Mouse (Mus musculus) embryo, embryonic 10.5 days (tissue): Measurements from ENCODE around the gene Snx27.

ENCODE experiments used
- DNase-seq: peaks from one replicate; pipeline ENCODE4 v3.0.0-alpha.2; 2015; ENCODE audit warnings: low spot score

The Snx27 gene

GRCm38 (mm10) chr3:94477444-94477843, 105.1 kb downstream of the Snx27 start:
- DNase-seq = no peak

- DNase-seq = peak; percentile 36
Observed at GRCm38 (mm10) chr3:94476301-94477035, 106.0 kb downstream of the Snx27 start.

GRCm38 (mm10) chr3:94473567-94474232, 108.8 kb downstream of the Snx27 start:
- no peak for DNase-seq

- peak; percentile 12 for DNase-seq
Observed at GRCm38 (mm10) chr3:94473115-94473505, 109.4 kb downstream of the Snx27 start.

- DNase-seq = peak; percentile 86
Observed at GRCm38 (mm10) chr3:94472447-94473114, 109.9 kb downstream of the Snx27 start.

- no peak for DNase-seq
Observed at GRCm38 (mm10) chr3:94468931-94469330, 113.6 kb downstream of the Snx27 start.

GRCm38 (mm10) chr3:94465632-94466430, 116.7 kb downstream of the Snx27 start:
- no peak for DNase-seq

- DNase-seq = peak; percentile 68
Observed at GRCm38 (mm10) chr3:94463926-94464578, 118.5 kb downstream of the Snx27 start.

- no peak for DNase-seq
Observed at GRCm38 (mm10) chr3:94459834-94460233, 122.7 kb downstream of the Snx27 start.

GRCm38 (mm10) chr3:94457055-94457454, 125.5 kb downstream of the Snx27 start:
- no peak for DNase-seq

GRCm38 (mm10) chr3:94456529-94457000, 126.0 kb downstream of the Snx27 start:
- peak; percentile 98 for DNase-seq

GRCm38 (mm10) chr3:94449377-94449776, 133.1 kb downstream of the Snx27 start:
- DNase-seq = no peak
